ENCODE assay signal across 9 mouse cellular contexts in the genomic region with DNA sequence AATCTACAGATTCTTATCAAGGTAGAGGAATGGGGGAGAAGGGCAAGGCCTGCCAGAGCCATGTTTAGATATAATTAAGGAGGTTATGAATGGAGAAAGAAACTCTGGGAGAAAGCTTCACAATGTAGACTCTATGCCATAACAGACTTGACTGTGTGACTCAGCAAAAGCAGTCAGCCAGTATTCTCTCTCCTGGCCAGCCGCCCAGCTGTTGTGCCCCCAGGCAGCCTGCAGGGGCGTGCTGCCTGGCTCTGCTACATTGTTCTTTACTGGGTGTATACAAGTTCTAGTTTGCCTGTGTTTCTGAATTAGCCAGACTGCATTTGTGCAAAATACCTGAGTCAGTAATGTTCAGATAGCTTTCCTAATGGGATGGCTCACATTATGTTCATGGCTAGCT. TPM values are rescaled to one million over a fixed set of nuclear protein-coding genes. Genes with fewer than 3 reads are reported as not detected.
A peak's percentile ranks its signal among the peaks of the same experiment; 100 is the strongest.
DNase-seq lines count a peak whose midpoint lies in the region; ATAC-seq and TF ChIP-seq lines count a peak whose summit lies in the region.
"Had no signal": no experiment of that assay in that cellular context is flagged by ENCODE, and none has a peak within 500 bp of the region (broad histone marks: within the 10 kb centered on the region; RNA-seq: fewer than 3 reads in every experiment).

No protein-coding gene starts in this region.

- ATAC-seq in heart, postnatal 0 days (ENCODE audit: insufficient read depth, low read depth): peak; percentile 71

- peak; percentile 7 for DNase-seq in embryo, embryonic 10 days (ENCODE audit: low spot score)
- no peak for DNase-seq in embryo, embryonic 9.5 days (ENCODE audit: extremely low spot score)
- peak; percentile 11 to 23 for DNase-seq in B cell, adult 2 months
- peak; percentile 58 for DNase-seq in brain, embryonic 14.5 days (ENCODE audit: low read depth)
- no peak for DNase-seq in heart, postnatal 0 days (ENCODE audit: low spot score)
- peak; percentile 53 to 81 for DNase-seq in left cerebral cortex, postnatal 14 days (ENCODE audit: low spot score in 2 of 2)
- DNase-seq in ovary, postnatal 14 days (ENCODE audit: low spot score): peak; percentile 43
- no peak for DNase-seq in cerebellum, postnatal 36 days

- H3K4me2 ChIP-seq in heart, postnatal 0 days (ENCODE audit: low read depth, low read length): no peak overlapping the region

- TF ChIP-seq CTCF in brain, embryonic 14.5 days (IDR thresholded peaks at IDR 0.05; ENCODE audit: borderline replicate concordance, extremely low read depth, insufficient read depth, insufficient read length): peak; percentile 35; the same call in 1 of the 2 replicates
- TF ChIP-seq CTCF in heart, postnatal 0 days (IDR thresholded peaks at IDR 0.05; ENCODE audit: low read depth): peak; percentile 34; the same call in 1 of the 2 replicates

- H3K4me3 ChIP-seq in heart, postnatal 0 days (ENCODE audit: low read depth, low read length): no peak overlapping the region

- WGBS in heart, postnatal 0 days: 45% methylated on average over 2 of the region's 2 CpGs

- peak overlapping the region; percentile 27; the same call in 1 of the 2 replicates for H3K27ac ChIP-seq in heart, postnatal 0 days (ENCODE audit: low read depth)

- H3K9ac ChIP-seq in heart, postnatal 0 days (replicated peaks; ENCODE audit: low read depth, low read length): no peak overlapping the region

- H3K27me3 ChIP-seq in heart, postnatal 0 days (ENCODE audit: control insufficient read depth, insufficient read depth, low read length): no peaks in the 10 kb centered on the region

- no peaks in the 10 kb centered on the region for H3K9me3 ChIP-seq in heart, postnatal 0 days (replicated peaks; ENCODE audit: control insufficient read depth, low read length)

- peaks cover 17% of the 10 kb centered on the region for H3K4me1 ChIP-seq in heart, postnatal 0 days (ENCODE audit: control insufficient read depth, insufficient read depth)

- TF ChIP-seq POLR2A in brain, embryonic 14.5 days (IDR thresholded peaks at IDR 0.05; ENCODE audit: borderline replicate concordance, extremely low read depth, insufficient read depth, insufficient read length, poor library complexity, severe bottlenecking): no peak

- H3K36me3 ChIP-seq in heart, postnatal 0 days (replicated peaks; ENCODE audit: control insufficient read depth, insufficient read depth, low read length): no peaks in the 10 kb centered on the region

- intact Hi-C loops in left cerebral cortex, postnatal 14 days (cut with DNase I): no loop called here

- TF ChIP-seq EP300 in heart, postnatal 0 days (IDR thresholded peaks at IDR 0.05; ENCODE audit: low read depth): no peak

RNA-seq across cellular contexts. Expression of a gene that starts 10.6 kb away (rescaled TPM):
- polyA plus RNA-seq in brain, embryonic 14.5 days (2012; rRNA removed): 5.1 and 6.0 TPM in 2 replicates
- total RNA-seq in heart, postnatal 0 days (2014; rRNA removed; ENCODE audit: low replicate concordance): 85.7 and 142 TPM in 2 replicates
- polyA plus RNA-seq in heart, postnatal 0 days (2015; fragmentation: Nextera tagmentation; extraction: Ambion mirVana): 94.1 and 99.9 TPM in 2 replicates
- total RNA-seq in left cerebral cortex, postnatal 14 days (2021): 10 to 100 TPM; 33.7 to 34.7 TPM

RNA-seq across cellular contexts. Expression of a gene that starts 55.1 kb away (rescaled TPM):
- 0.23 TPM in 1 of 2 replicates, not detected in the other for polyA plus RNA-seq in brain, embryonic 14.5 days (2012; rRNA removed)
- total RNA-seq in heart, postnatal 0 days (2014; rRNA removed; ENCODE audit: low replicate concordance): not detected in 2 replicates
- 0.18 and 0.20 TPM in 2 replicates for polyA plus RNA-seq in heart, postnatal 0 days (2015; fragmentation: Nextera tagmentation; extraction: Ambion mirVana)
- under 1 TPM in 1 of 2 experiments, not detected in 1; 0.40 TPM for total RNA-seq in left cerebral cortex, postnatal 14 days (2021)
- polyA plus RNA-seq: large intestine, adult 2 months had no signal

Comparison
In these comparisons a context has a peak if more than half of its experiments do, and no peak if none do; other contexts are left out.
1. DNase-seq: peak in embryo, embryonic 10 days (single experiment), B cell, adult 2 months (2 of 2), brain, embryonic 14.5 days (single experiment), left cerebral cortex, postnatal 14 days (2 of 2) and ovary, postnatal 14 days (single experiment); none in embryo, embryonic 9.5 days (single experiment), heart, postnatal 0 days (single experiment) and cerebellum, postnatal 36 days (0 of 2).